Mouse (Mus musculus): ENCODE data around the gene Ccdc6.

Ccdc6 gene

GRCm38 (mm10) chr10:70132087-70132560 lies 35.2 kb downstream of the Ccdc6 start:
- in situ Hi-C loops (cut with MboI), result no loop called here

- in situ Hi-C loops (cut with MboI), result no loop called here
Observed at GRCm38 (mm10) chr10:70132714-70133113, 35.8 kb downstream of the Ccdc6 start.

GRCm38 (mm10) chr10:70133188-70133587 lies 36.3 kb downstream of the Ccdc6 start:
- in situ Hi-C loops (cut with MboI), result no loop called here

GRCm38 (mm10) chr10:70135680-70136079 lies 38.8 kb downstream of the Ccdc6 start:
- in situ Hi-C loops (cut with MboI), result no loop called here

- in situ Hi-C loops (cut with MboI), result no loop called here
Observed at GRCm38 (mm10) chr10:70137652-70138051, 40.7 kb downstream of the Ccdc6 start.

- in situ Hi-C loops (cut with MboI), result no loop called here
Observed at GRCm38 (mm10) chr10:70138150-70138549, 41.2 kb downstream of the Ccdc6 start.

- in situ Hi-C loops (cut with MboI), result no loop called here
Observed at GRCm38 (mm10) chr10:70139368-70139767, 42.4 kb downstream of the Ccdc6 start.

- in situ Hi-C loops (cut with MboI), result no loop called here
Observed at GRCm38 (mm10) chr10:70140414-70140813, 43.5 kb downstream of the Ccdc6 start.

- in situ Hi-C loops (cut with MboI), result no loop called here
Observed at GRCm38 (mm10) chr10:70142623-70143022, 45.7 kb downstream of the Ccdc6 start.

GRCm38 (mm10) chr10:70144004-70144557 lies 47.2 kb downstream of the Ccdc6 start:
- in situ Hi-C loops (cut with MboI), result no loop called here

GRCm38 (mm10) chr10:70145873-70146272 lies 49.0 kb downstream of the Ccdc6 start:
- in situ Hi-C loops (cut with MboI), result no loop called here

GRCm38 (mm10) chr10:70149093-70149492 lies 52.2 kb downstream of the Ccdc6 start:
- in situ Hi-C loops (cut with MboI), result no loop called here

GRCm38 (mm10) chr10:70150301-70150700 lies 53.4 kb downstream of the Ccdc6 start:
- in situ Hi-C loops (cut with MboI), result no loop called here

GRCm38 (mm10) chr10:70151171-70151570 lies 54.2 kb downstream of the Ccdc6 start:
- in situ Hi-C loops (cut with MboI), result no loop called here

GRCm38 (mm10) chr10:70152190-70152743 lies 55.3 kb downstream of the Ccdc6 start:
- in situ Hi-C loops (cut with MboI), result no loop called here

- in situ Hi-C loops (cut with MboI), result no loop called here
Observed at GRCm38 (mm10) chr10:70153810-70154209, 56.9 kb downstream of the Ccdc6 start.

GRCm38 (mm10) chr10:70156431-70157165 lies 59.7 kb downstream of the Ccdc6 start:
- in situ Hi-C loops (cut with MboI), result no loop called here

- in situ Hi-C loops (cut with MboI), result no loop called here
Observed at GRCm38 (mm10) chr10:70159651-70160320, 62.9 kb downstream of the Ccdc6 start.

GRCm38 (mm10) chr10:70160811-70161210 lies 63.9 kb downstream of the Ccdc6 start:
- in situ Hi-C loops (cut with MboI), result no loop called here

GRCm38 (mm10) chr10:70161504-70161903 lies 64.6 kb downstream of the Ccdc6 start:
- in situ Hi-C loops (cut with MboI), result no loop called here

- in situ Hi-C loops (cut with MboI), result no loop called here
Observed at GRCm38 (mm10) chr10:70163681-70164080, 66.8 kb downstream of the Ccdc6 start.

GRCm38 (mm10) chr10:70165877-70166276 lies 69.0 kb downstream of the Ccdc6 start:
- in situ Hi-C loops (cut with MboI), result no loop called here

- in situ Hi-C loops (cut with MboI), result no loop called here
Observed at GRCm38 (mm10) chr10:70166427-70166826, 69.5 kb downstream of the Ccdc6 start.

Data from mature B cell (primary cell).